Mouse (Mus musculus) layer of hippocampus, adult 2 months (tissue): ENCODE results near the gene Clca2. TPM values are rescaled to one million over a fixed set of nuclear protein-coding genes. Genes with fewer than 3 reads are reported as not detected.
A peak's percentile ranks its signal among the peaks of the same experiment; 100 is the strongest.

Experiments
- DNase-seq, 2 experiments: peaks; one replicate each; pipeline ENCODE4 v3.0.0; 2022; ENCODE audit warnings: low spot score in 2 of 2
- H3K27ac ChIP-seq: fragments of 200-600 bp; 2 replicates; pipeline ENCODE4 v1.8.1; 2022
- H3K4me3 ChIP-seq: fragments of 200-600 bp; 2 replicates; pipeline ENCODE4 v1.8.1; 2022; ENCODE audit warnings: mild to moderate bottlenecking
- CTCF ChIP-seq: fragments of 200-600 bp; conservative IDR thresholded peaks from 2 replicates; pipeline ENCODE4 v1.8.1; 2022; ENCODE audit warnings: antibody characterized with exemption, mild to moderate bottlenecking, moderate library complexity
- total RNA-seq, 2 experiments: library from RNA; stranded (reverse); gene quantifications; 2 replicates each; pipeline ENCODE4 v1.2.3; 2021

The Clca2 gene
- total RNA-seq, 2 experiments from 2014 or later = not detected

GRCm38 (mm10) chr3:145049820-145050219 lies 49.4 kb downstream of the Clca2 start:
- no peak overlapping the region for H3K4me3 ChIP-seq
- H3K27ac ChIP-seq = no peak overlapping the region
- no peak for TF ChIP-seq CTCF
- no peak for DNase-seq

DNA sequence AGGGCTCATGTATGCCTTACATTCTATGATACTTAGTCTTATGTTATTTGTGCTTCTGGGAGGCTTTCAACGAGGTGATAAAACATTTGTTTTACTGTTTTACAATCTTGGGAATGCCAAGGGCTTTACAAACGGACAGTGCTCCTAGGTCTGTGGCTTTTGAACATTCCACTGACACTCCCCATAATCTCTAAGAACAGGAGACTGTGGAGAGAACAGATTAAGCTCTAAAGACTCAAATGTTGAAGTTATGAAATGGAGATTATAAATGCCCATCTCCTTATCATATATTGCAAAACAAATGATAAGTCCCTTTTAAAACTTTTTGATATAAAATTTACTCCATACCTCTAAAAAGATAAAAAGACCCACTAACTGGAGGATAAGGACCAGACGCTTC lies 60.4 kb downstream of the Clca2 start:
- TF ChIP-seq CTCF = no peak
- DNase-seq = no peak
- Histone ChIP-seq H3K27ac (no peak overlapping the region), H3K4me3 (no peak overlapping the region)

DNA sequence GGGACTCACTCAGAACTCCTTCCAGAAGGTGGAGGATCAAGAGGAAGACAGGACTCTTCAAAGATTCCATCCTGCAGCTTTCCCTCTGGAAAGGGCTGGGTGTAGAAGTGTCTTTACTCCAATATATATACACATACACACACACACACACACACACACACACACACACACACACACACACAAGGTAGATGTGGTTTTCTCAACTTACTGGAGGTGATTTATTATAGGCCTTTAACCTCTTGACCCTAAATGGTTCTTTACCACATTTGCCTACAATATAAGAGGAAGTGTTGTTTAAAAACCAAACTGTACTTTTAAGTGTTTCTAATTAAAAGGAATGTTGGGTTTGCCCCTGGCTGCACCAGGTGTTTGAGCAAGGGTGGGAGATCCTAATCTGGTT lies 66.6 kb downstream of the Clca2 start, which contains the start of gene Clca1:
Gene Clca1, minus strand, starts transcription at position 101 of the 400 bp plus-strand sequence.
- DNase-seq = no peak
- no peak within 1 kb of the TSS for H3K4me3 ChIP-seq
- no peak for TF ChIP-seq CTCF
- no peak within 1 kb of the TSS for H3K27ac ChIP-seq

DNA sequence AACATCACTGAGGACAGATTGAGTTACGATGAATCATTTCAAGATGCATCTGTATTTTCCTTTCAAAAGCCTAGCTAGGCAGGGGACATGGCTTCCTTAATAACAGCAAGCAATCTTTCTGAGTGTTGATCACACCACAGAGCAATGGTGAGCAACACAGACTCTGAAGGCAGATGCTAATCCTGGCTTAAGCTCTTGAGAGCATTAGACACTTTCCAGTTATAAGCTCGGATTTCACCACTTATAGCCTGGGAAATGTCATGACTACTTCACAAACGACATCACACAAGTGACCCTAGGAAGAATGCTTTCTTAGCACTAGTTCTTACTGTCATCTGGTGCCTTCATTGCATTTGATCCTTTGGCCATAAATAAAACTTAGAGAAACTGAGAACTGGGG lies 71.2 kb downstream of the Clca2 start:
- no peak for DNase-seq
- Histone ChIP-seq H3K4me3 (no peak overlapping the region), H3K27ac (no peak overlapping the region)
- no peak for TF ChIP-seq CTCF

GRCm38 (mm10) chr3:145026750-145027149 lies 72.5 kb downstream of the Clca2 start:
- peak; percentile 23 to 60 for DNase-seq
- Histone ChIP-seq H3K27ac (no peak overlapping the region), H3K4me3 (no peak overlapping the region)
- peak; percentile 96 for TF ChIP-seq CTCF

Other genes with a start within 250 kb of the Clca2 start
- gene Clca4b, start 166.9 kb downstream of the Clca2 start, total RNA-seq = not detected
- gene Clca4a, start 124.4 kb downstream of the Clca2 start, total RNA-seq = not detected
- gene Clca1, start 66.7 kb downstream of the Clca2 start, total RNA-seq = not detected
- gene Odf2l, start 19.1 kb upstream of the Clca2 start, total RNA-seq = 10 to 100 TPM; 18.0 to 25.9 TPM
- under 1 TPM; 0.15 to 0.26 TPM for gene Col24a1, start 193.0 kb upstream of the Clca2 start, total RNA-seq